Mouse (Mus musculus): ENCODE results near the gene Prr5l. TPM values are rescaled to one million over a fixed set of nuclear protein-coding genes. Genes with fewer than 3 reads are reported as not detected.

Prr5l gene
- polyA plus RNA-seq, 1 experiment from 2014 or later: 21.5 TPM

GRCm38 (mm10) chr2:101891143-101891542 is 8.3 kb upstream of the Prr5l start:
- Histone ChIP-seq H3K4me3 (ENCODE audit: low read depth, low read length) (no peak overlapping the region), H3K27ac (ENCODE audit: low read depth, low read length) (no peak overlapping the region), H3K9ac (ENCODE audit: low read length) (no peak overlapping the region), H3K27me3 (ENCODE audit: control insufficient read depth, insufficient read depth, low read length) (no peaks in the 10 kb centered on the region), H3K9me3 (ENCODE audit: control insufficient read depth, low read length) (no peaks in the 10 kb centered on the region), H3K4me1 (replicated peaks; ENCODE audit: control insufficient read depth, insufficient read depth, low read length) (peaks cover 5% of the 10 kb centered on the region; the same call in 1 of the 2 replicates), H3K36me3 (ENCODE audit: control insufficient read depth, insufficient read depth, low read length) (no peaks in the 10 kb centered on the region), H3K4me2 (ENCODE audit: low read depth, low read length, severe bottlenecking) (no peak overlapping the region)
- WGBS: 78% methylated on average over 7 of the region's 7 CpGs
- ATAC-seq (replicated peaks; ENCODE audit: low FRiP score): no peak
- DNase-seq (ENCODE audit: low spot score): no peak

- no peaks in the 10 kb centered on the region; the same call in 1 of the 2 replicates for H3K27me3 ChIP-seq (ENCODE audit: control insufficient read depth, insufficient read depth, low read length)
- peaks cover 5% of the 10 kb centered on the region; the same call in 1 of the 2 replicates for H3K4me1 ChIP-seq (replicated peaks; ENCODE audit: control insufficient read depth, insufficient read depth, low read length)
- DNase-seq (ENCODE audit: low spot score) (no peak), ATAC-seq (replicated peaks; ENCODE audit: low FRiP score) (no peak)
- WGBS: 92% methylated on average over 8 of the region's 8 CpGs
- H3K4me3 ChIP-seq (ENCODE audit: low read depth, low read length): no peak overlapping the region
- H3K36me3 ChIP-seq (ENCODE audit: control insufficient read depth, insufficient read depth, low read length): no peaks in the 10 kb centered on the region
- no peaks in the 10 kb centered on the region for H3K9me3 ChIP-seq (ENCODE audit: control insufficient read depth, low read length)
- no peak overlapping the region for H3K9ac ChIP-seq (ENCODE audit: low read length)
- no peak overlapping the region for H3K4me2 ChIP-seq (ENCODE audit: low read depth, low read length, severe bottlenecking)
- no peak overlapping the region for H3K27ac ChIP-seq (ENCODE audit: low read depth, low read length)
These were observed 6.1 kb upstream of the Prr5l start for GRCm38 (mm10) chr2:101888886-101889285.

GRCm38 (mm10) chr2:101885768-101886438 is 3.1 kb upstream of the Prr5l start, which contains the start of gene Commd9:
Gene Commd9 (plus strand): TSS chr2:101886247.
- H3K27ac ChIP-seq (ENCODE audit: low read depth, low read length): no peak within 1 kb of the TSS
- H3K27me3 ChIP-seq (ENCODE audit: control insufficient read depth, insufficient read depth, low read length): no peaks in the 10 kb centered on the region; the same call in 1 of the 2 replicates
- no peaks in the 10 kb centered on the region for H3K9me3 ChIP-seq (ENCODE audit: control insufficient read depth, low read length)
- H3K9ac ChIP-seq (ENCODE audit: low read length): peak within 1 kb of the TSS; percentile 52
- H3K4me1 ChIP-seq (replicated peaks; ENCODE audit: control insufficient read depth, insufficient read depth, low read length): peaks cover 5% of the 10 kb centered on the region; the same call in 1 of the 2 replicates
- H3K4me2 ChIP-seq (ENCODE audit: low read depth, low read length, severe bottlenecking): peak within 1 kb of the TSS; percentile 77
- WGBS: 13% methylated on average over 22 of the region's 22 CpGs
- peak within 1 kb of the TSS; percentile 54 for H3K4me3 ChIP-seq (ENCODE audit: low read depth, low read length)
- H3K36me3 ChIP-seq (ENCODE audit: control insufficient read depth, insufficient read depth, low read length): no peaks in the 10 kb centered on the region
- peak; percentile 97 for ATAC-seq (replicated peaks; ENCODE audit: low FRiP score)
- peak; percentile 94 for DNase-seq (ENCODE audit: low spot score)

- ATAC-seq (replicated peaks; ENCODE audit: low FRiP score) (no peak), DNase-seq (ENCODE audit: low spot score) (no peak)
- no peak overlapping the region for H3K27ac ChIP-seq (ENCODE audit: low read depth, low read length)
- peaks cover 5% of the 10 kb centered on the region; the same call in 1 of the 2 replicates for H3K4me1 ChIP-seq (replicated peaks; ENCODE audit: control insufficient read depth, insufficient read depth, low read length)
- 87% methylated on average over 2 of the region's 2 CpGs for WGBS
- no peaks in the 10 kb centered on the region; the same call in 1 of the 2 replicates for H3K27me3 ChIP-seq (ENCODE audit: control insufficient read depth, insufficient read depth, low read length)
- no peak overlapping the region for H3K4me3 ChIP-seq (ENCODE audit: low read depth, low read length)
- H3K4me2 ChIP-seq (ENCODE audit: low read depth, low read length, severe bottlenecking): no peak overlapping the region
- H3K36me3 ChIP-seq (ENCODE audit: control insufficient read depth, insufficient read depth, low read length): no peaks in the 10 kb centered on the region
- H3K9me3 ChIP-seq (ENCODE audit: control insufficient read depth, low read length): no peaks in the 10 kb centered on the region
- H3K9ac ChIP-seq (ENCODE audit: low read length): no peak overlapping the region
These were observed 1.5 kb upstream of the Prr5l start for GRCm38 (mm10) chr2:101884286-101884685.

GRCm38 (mm10) chr2:101881471-101882162 is 1.2 kb downstream of the Prr5l start:
- DNase-seq (ENCODE audit: low spot score): no peak
- Histone ChIP-seq H3K36me3 (ENCODE audit: control insufficient read depth, insufficient read depth, low read length) (no peaks in the 10 kb centered on the region), H3K9ac (ENCODE audit: low read length) (no peak overlapping the region), H3K27ac (ENCODE audit: low read depth, low read length) (no peak overlapping the region), H3K4me3 (ENCODE audit: low read depth, low read length) (no peak overlapping the region), H3K27me3 (ENCODE audit: control insufficient read depth, insufficient read depth, low read length) (no peaks in the 10 kb centered on the region; the same call in 1 of the 2 replicates), H3K4me2 (ENCODE audit: low read depth, low read length, severe bottlenecking) (no peak overlapping the region), H3K4me1 (replicated peaks; ENCODE audit: control insufficient read depth, insufficient read depth, low read length) (peaks cover 2% of the 10 kb centered on the region; the same call in 1 of the 2 replicates), H3K9me3 (ENCODE audit: control insufficient read depth, low read length) (no peaks in the 10 kb centered on the region)
- 93% methylated on average over 9 of the region's 9 CpGs for WGBS
- no peak for ATAC-seq (replicated peaks; ENCODE audit: low FRiP score)

- ATAC-seq (replicated peaks; ENCODE audit: low FRiP score) (no peak), DNase-seq (ENCODE audit: low spot score) (no peak)
- Histone ChIP-seq H3K27ac (ENCODE audit: low read depth, low read length) (no peak overlapping the region), H3K4me1 (replicated peaks; ENCODE audit: control insufficient read depth, insufficient read depth, low read length) (peaks cover 2% of the 10 kb centered on the region; the same call in 1 of the 2 replicates), H3K4me3 (ENCODE audit: low read depth, low read length) (no peak overlapping the region), H3K27me3 (ENCODE audit: control insufficient read depth, insufficient read depth, low read length) (no peaks in the 10 kb centered on the region), H3K9ac (ENCODE audit: low read length) (peak overlapping the region; percentile 44; the same call in 1 of the 2 replicates), H3K9me3 (ENCODE audit: control insufficient read depth, low read length) (no peaks in the 10 kb centered on the region), H3K4me2 (ENCODE audit: low read depth, low read length, severe bottlenecking) (peak overlapping the region; percentile 36; the same call in 1 of the 2 replicates), H3K36me3 (ENCODE audit: control insufficient read depth, insufficient read depth, low read length) (no peaks in the 10 kb centered on the region)
- 31% methylated on average over 14 of the region's 14 CpGs for WGBS
These were observed 11.6 kb downstream of the Prr5l start for GRCm38 (mm10) chr2:101871179-101871578.

- no peaks in the 10 kb centered on the region for H3K27me3 ChIP-seq (ENCODE audit: control insufficient read depth, insufficient read depth, low read length)
These were observed 14.1 kb downstream of the Prr5l start for GRCm38 (mm10) chr2:101868683-101869082.

GRCm38 (mm10) chr2:101862219-101863123 is 20.4 kb downstream of the Prr5l start:
- Histone ChIP-seq H3K36me3 (ENCODE audit: control insufficient read depth, insufficient read depth, low read length) (no peaks in the 10 kb centered on the region), H3K27ac (ENCODE audit: low read depth, low read length) (no peak overlapping the region), H3K4me2 (ENCODE audit: low read depth, low read length, severe bottlenecking) (no peak overlapping the region), H3K9ac (ENCODE audit: low read length) (no peak overlapping the region), H3K9me3 (ENCODE audit: control insufficient read depth, low read length) (no peaks in the 10 kb centered on the region), H3K27me3 (ENCODE audit: control insufficient read depth, insufficient read depth, low read length) (no peaks in the 10 kb centered on the region), H3K4me3 (ENCODE audit: low read depth, low read length) (no peak overlapping the region), H3K4me1 (replicated peaks; ENCODE audit: control insufficient read depth, insufficient read depth, low read length) (no peaks in the 10 kb centered on the region)
- DNase-seq (ENCODE audit: low spot score) (no peak), ATAC-seq (replicated peaks; ENCODE audit: low FRiP score) (no peak)
- WGBS: 83% methylated on average over 15 of the region's 15 CpGs

More at GRCm38 (mm10) chr2:101868683-101869082, 14.1 kb downstream of the Prr5l start:
- ATAC-seq (replicated peaks; ENCODE audit: low FRiP score) (no peak), DNase-seq (ENCODE audit: low spot score) (no peak)
- no peaks in the 10 kb centered on the region for H3K36me3 ChIP-seq (ENCODE audit: control insufficient read depth, insufficient read depth, low read length)
- no peak overlapping the region for H3K4me3 ChIP-seq (ENCODE audit: low read depth, low read length)
- no peak overlapping the region for H3K9ac ChIP-seq (ENCODE audit: low read length)
- H3K27ac ChIP-seq (ENCODE audit: low read depth, low read length): no peak overlapping the region
- no peaks in the 10 kb centered on the region for H3K9me3 ChIP-seq (ENCODE audit: control insufficient read depth, low read length)
- peaks cover 2% of the 10 kb centered on the region; the same call in 1 of the 2 replicates for H3K4me1 ChIP-seq (replicated peaks; ENCODE audit: control insufficient read depth, insufficient read depth, low read length)
- no peak overlapping the region for H3K4me2 ChIP-seq (ENCODE audit: low read depth, low read length, severe bottlenecking)
- 91% methylated on average over 4 of the region's 4 CpGs for WGBS
